In the genomic region with DNA sequence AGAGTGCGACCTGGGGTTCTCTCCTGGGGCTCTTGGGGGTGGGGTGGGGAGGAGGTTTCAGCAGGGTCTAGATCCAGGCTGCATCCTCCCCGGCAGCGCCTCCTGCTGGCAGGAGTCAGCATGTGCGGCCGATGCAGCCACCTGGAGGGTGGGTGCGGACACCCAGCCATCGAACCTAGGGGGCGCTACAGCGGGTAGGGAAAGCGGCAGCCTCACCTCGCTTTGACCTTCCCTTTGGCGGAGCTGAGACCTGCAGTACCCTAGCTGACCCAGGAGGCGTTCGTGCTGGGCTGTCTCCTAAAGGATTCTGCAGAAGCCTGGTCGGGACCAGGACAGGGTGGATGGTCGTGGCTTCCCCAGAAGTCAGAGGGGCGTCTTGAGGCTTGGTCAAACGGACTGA, we compare ENCODE assay signal across 8 mouse cellular contexts. TPM values are rescaled to one million over a fixed set of nuclear protein-coding genes. Genes with fewer than 3 reads are reported as not detected.
A peak's percentile ranks its signal among the peaks of the same experiment; 100 is the strongest.
DNase-seq lines count a peak whose midpoint lies in the region; ATAC-seq and TF ChIP-seq lines count a peak whose summit lies in the region.

No protein-coding gene starts in this region.

- peak overlapping the region; percentile 88 for H3K4me2 ChIP-seq in forebrain, embryonic 13.5 days
- H3K4me2 ChIP-seq in hindbrain, embryonic 13.5 days, result peak overlapping the region; percentile 86
- peak overlapping the region; percentile 99 for H3K4me2 ChIP-seq in limb, embryonic 14.5 days (replicated peaks; ENCODE audit: low read depth, low read length, severe bottlenecking)
- H3K4me2 ChIP-seq in midbrain, embryonic 15.5 days, result peak overlapping the region; percentile 80
- peak overlapping the region; percentile 94 for H3K4me2 ChIP-seq in stomach, embryonic 15.5 days

- peak; percentile 86 to 88 for DNase-seq in layer of hippocampus, postnatal 10 days (ENCODE audit: low spot score in 2 of 2)
- no peak for DNase-seq in layer of hippocampus, adult 9-10 months (ENCODE audit: low spot score)
- peak; percentile 65 for DNase-seq in c-Kit-positive CD71-positive TER-119-negative erythroid progenitor cells, embryonic 14.5 days (ENCODE audit: low read depth)
- DNase-seq in limb, embryonic 14.5 days (ENCODE audit: low spot score), result peak; percentile 63

- peaks cover 63% of the 10 kb centered on the region for H3K4me1 ChIP-seq in forebrain, embryonic 13.5 days
- H3K4me1 ChIP-seq in hindbrain, embryonic 13.5 days (replicated peaks), result peaks cover 72% of the 10 kb centered on the region
- H3K4me1 ChIP-seq in limb, embryonic 14.5 days (ENCODE audit: control insufficient read depth, insufficient read depth, low read length), result peaks cover 41% of the 10 kb centered on the region
- peaks cover 58% of the 10 kb centered on the region for H3K4me1 ChIP-seq in midbrain, embryonic 15.5 days
- H3K4me1 ChIP-seq in stomach, embryonic 15.5 days, result peaks cover 61% of the 10 kb centered on the region

- H3K27me3 ChIP-seq in forebrain, embryonic 13.5 days, result peaks cover 50% of the 10 kb centered on the region
- H3K27me3 ChIP-seq in hindbrain, embryonic 13.5 days, result peaks cover 25% of the 10 kb centered on the region; the same call in 1 of the 2 replicates
- H3K27me3 ChIP-seq in limb, embryonic 14.5 days (ENCODE audit: control insufficient read depth, insufficient read depth, low read length), result peaks cover 7% of the 10 kb centered on the region
- H3K27me3 ChIP-seq in midbrain, embryonic 15.5 days (replicated peaks), result 0 out of 2 replicates have a peak, but pooled peaks cover 3% of the 10 kb centered on the region
- H3K27me3 ChIP-seq in stomach, embryonic 15.5 days (replicated peaks), result peaks cover 22% of the 10 kb centered on the region

- no peak overlapping the region for H3K27ac ChIP-seq in forebrain, embryonic 13.5 days
- peak overlapping the region; percentile 99 for H3K27ac ChIP-seq in hindbrain, embryonic 13.5 days
- H3K27ac ChIP-seq in limb, embryonic 14.5 days (replicated peaks; ENCODE audit: low read depth, low read length), result peak overlapping the region; percentile 48; the same call in 1 of the 2 replicates
- H3K27ac ChIP-seq in midbrain, embryonic 15.5 days, result peak overlapping the region; percentile 99
- peak overlapping the region; percentile 64 for H3K27ac ChIP-seq in stomach, embryonic 15.5 days

- peak overlapping the region; percentile 92 for H3K9ac ChIP-seq in forebrain, embryonic 13.5 days
- H3K9ac ChIP-seq in hindbrain, embryonic 13.5 days, result peak overlapping the region; percentile 95
- H3K9ac ChIP-seq in limb, embryonic 14.5 days (ENCODE audit: low read depth, low read length, severe bottlenecking), result peak overlapping the region; percentile 55; the same call in 1 of the 2 replicates
- H3K9ac ChIP-seq in midbrain, embryonic 15.5 days, result peak overlapping the region; percentile 95; the same call in 1 of the 2 replicates
- H3K9ac ChIP-seq in stomach, embryonic 15.5 days, result no peak overlapping the region

- H3K9me3 ChIP-seq in forebrain, embryonic 13.5 days (replicated peaks), result no peaks in the 10 kb centered on the region
- H3K9me3 ChIP-seq in hindbrain, embryonic 13.5 days, result no peaks in the 10 kb centered on the region
- no peaks in the 10 kb centered on the region for H3K9me3 ChIP-seq in limb, embryonic 14.5 days (ENCODE audit: control insufficient read depth, low read length)
- no peaks in the 10 kb centered on the region for H3K9me3 ChIP-seq in midbrain, embryonic 15.5 days
- no peaks in the 10 kb centered on the region for H3K9me3 ChIP-seq in stomach, embryonic 15.5 days

- peak; percentile 2; the same call in 1 of the 2 replicates for ATAC-seq in forebrain, embryonic 13.5 days
- ATAC-seq in hindbrain, embryonic 13.5 days (ENCODE audit: low FRiP score), result peak; percentile 6
- peak; percentile 4; the same call in 1 of the 2 replicates for ATAC-seq in limb, embryonic 14.5 days (ENCODE audit: low FRiP score, low read depth)
- ATAC-seq in midbrain, embryonic 15.5 days (replicated peaks), result peak; percentile 9; the same call in 1 of the 2 replicates
- no peak; the same call in 1 of the 2 replicates for ATAC-seq in stomach, embryonic 15.5 days (ENCODE audit: insufficient read depth, low FRiP score, low read depth)

- WGBS in forebrain, embryonic 13.5 days, result 0% methylated on average over 18 of the region's 18 CpGs
- WGBS in hindbrain, embryonic 13.5 days, result 1% methylated on average over 18 of the region's 18 CpGs
- WGBS in limb, embryonic 14.5 days, result 5% methylated on average over 11 of the region's 18 CpGs
- 0% methylated on average over 18 of the region's 18 CpGs for WGBS in midbrain, embryonic 15.5 days
- 2% methylated on average over 18 of the region's 18 CpGs for WGBS in stomach, embryonic 15.5 days

- TF ChIP-seq POLR2A in limb, embryonic 14.5 days (IDR thresholded peaks at IDR 0.05; ENCODE audit: borderline replicate concordance, extremely low read depth, insufficient read depth, insufficient read length), result no peak

- H3K36me3 ChIP-seq in forebrain, embryonic 13.5 days (ENCODE audit: poor library complexity, severe bottlenecking), result no peaks in the 10 kb centered on the region; the same call in 1 of the 2 replicates
- no peaks in the 10 kb centered on the region for H3K36me3 ChIP-seq in hindbrain, embryonic 13.5 days
- H3K36me3 ChIP-seq in limb, embryonic 14.5 days (ENCODE audit: control insufficient read depth, insufficient read depth, low read length), result no peaks in the 10 kb centered on the region
- no peaks in the 10 kb centered on the region for H3K36me3 ChIP-seq in midbrain, embryonic 15.5 days (replicated peaks)
- H3K36me3 ChIP-seq in stomach, embryonic 15.5 days, result no peaks in the 10 kb centered on the region

- peak overlapping the region; percentile 72 for H3K4me3 ChIP-seq in forebrain, embryonic 13.5 days
- peak overlapping the region; percentile 76 for H3K4me3 ChIP-seq in hindbrain, embryonic 13.5 days
- H3K4me3 ChIP-seq in limb, embryonic 14.5 days (replicated peaks; ENCODE audit: low read length), result peak overlapping the region; percentile 84
- H3K4me3 ChIP-seq in midbrain, embryonic 15.5 days, result peak overlapping the region; percentile 95
- peak overlapping the region; percentile 89 for H3K4me3 ChIP-seq in stomach, embryonic 15.5 days (replicated peaks)

RNA-seq across cellular contexts. Expression of a gene that starts 0.9 kb away (rescaled TPM):
- total RNA-seq in layer of hippocampus, postnatal 10 days (2021), result 100 to 1,000 TPM; 139 to 147 TPM
- polyA plus RNA-seq in forebrain, embryonic 13.5 days (2015; fragmentation: Nextera tagmentation; extraction: Ambion mirVana), result 82.1 and 94.8 TPM in 2 replicates
- polyA plus RNA-seq in hindbrain, embryonic 13.5 days (2015; fragmentation: Nextera tagmentation; extraction: Ambion mirVana), result 124 and 135 TPM in 2 replicates
- 75.2 and 105 TPM in 2 replicates for polyA plus RNA-seq in limb, embryonic 14.5 days (2012; rRNA removed)
- polyA plus RNA-seq in limb, embryonic 14.5 days (2014; fragmentation: Nextera tagmentation; extraction: Ambion mirVana), result 33.9 and 40.8 TPM in 2 replicates
- 199 and 201 TPM in 2 replicates for polyA plus RNA-seq in midbrain, embryonic 15.5 days (2015; fragmentation: Nextera tagmentation; extraction: Ambion mirVana)
- 29.0 and 32.2 TPM in 2 replicates for polyA plus RNA-seq in stomach, embryonic 15.5 days (2015; fragmentation: Nextera tagmentation; extraction: Ambion mirVana)

RNA-seq across cellular contexts. Expression of a gene that starts 21.6 kb away (rescaled TPM):
- total RNA-seq in layer of hippocampus, postnatal 10 days (2021), result 10 to 100 TPM; 41.4 to 44.6 TPM
- polyA plus RNA-seq in forebrain, embryonic 13.5 days (2015; fragmentation: Nextera tagmentation; extraction: Ambion mirVana), result 8.9 and 10.3 TPM in 2 replicates
- polyA plus RNA-seq in hindbrain, embryonic 13.5 days (2015; fragmentation: Nextera tagmentation; extraction: Ambion mirVana), result 10.1 and 11.7 TPM in 2 replicates
- 74.0 and 82.0 TPM in 2 replicates for polyA plus RNA-seq in limb, embryonic 14.5 days (2012; rRNA removed)
- polyA plus RNA-seq in limb, embryonic 14.5 days (2014; fragmentation: Nextera tagmentation; extraction: Ambion mirVana), result 14.3 and 16.2 TPM in 2 replicates
- 14.0 and 15.2 TPM in 2 replicates for polyA plus RNA-seq in midbrain, embryonic 15.5 days (2015; fragmentation: Nextera tagmentation; extraction: Ambion mirVana)
- polyA plus RNA-seq in stomach, embryonic 15.5 days (2015; fragmentation: Nextera tagmentation; extraction: Ambion mirVana), result 21.9 and 22.5 TPM in 2 replicates

RNA-seq across cellular contexts. Expression of a gene that starts 31.2 kb away (rescaled TPM):
- 10 to 100 TPM; 78.3 to 81.4 TPM for total RNA-seq in layer of hippocampus, postnatal 10 days (2021)
- polyA plus RNA-seq in forebrain, embryonic 13.5 days (2015; fragmentation: Nextera tagmentation; extraction: Ambion mirVana), result 32.5 and 33.3 TPM in 2 replicates
- polyA plus RNA-seq in hindbrain, embryonic 13.5 days (2015; fragmentation: Nextera tagmentation; extraction: Ambion mirVana), result 27.5 and 28.0 TPM in 2 replicates
- 47.0 and 54.0 TPM in 2 replicates for polyA plus RNA-seq in limb, embryonic 14.5 days (2012; rRNA removed)
- polyA plus RNA-seq in limb, embryonic 14.5 days (2014; fragmentation: Nextera tagmentation; extraction: Ambion mirVana), result 22.6 and 26.5 TPM in 2 replicates
- 22.0 and 26.4 TPM in 2 replicates for polyA plus RNA-seq in midbrain, embryonic 15.5 days (2015; fragmentation: Nextera tagmentation; extraction: Ambion mirVana)
- 22.9 and 26.8 TPM in 2 replicates for polyA plus RNA-seq in stomach, embryonic 15.5 days (2015; fragmentation: Nextera tagmentation; extraction: Ambion mirVana)

RNA-seq across cellular contexts. Expression of a gene that starts 45.8 kb away (rescaled TPM):
- 10 to 100 TPM; 31.2 to 34.3 TPM for total RNA-seq in layer of hippocampus, postnatal 10 days (2021)
- 6.3 and 7.0 TPM in 2 replicates for polyA plus RNA-seq in forebrain, embryonic 13.5 days (2015; fragmentation: Nextera tagmentation; extraction: Ambion mirVana)
- 7.3 and 7.4 TPM in 2 replicates for polyA plus RNA-seq in hindbrain, embryonic 13.5 days (2015; fragmentation: Nextera tagmentation; extraction: Ambion mirVana)
- polyA plus RNA-seq in limb, embryonic 14.5 days (2012; rRNA removed), result 1.1 and 1.5 TPM in 2 replicates
- polyA plus RNA-seq in limb, embryonic 14.5 days (2014; fragmentation: Nextera tagmentation; extraction: Ambion mirVana), result 0.35 and 0.45 TPM in 2 replicates
- 13.2 and 13.9 TPM in 2 replicates for polyA plus RNA-seq in midbrain, embryonic 15.5 days (2015; fragmentation: Nextera tagmentation; extraction: Ambion mirVana)
- 1.3 and 1.4 TPM in 2 replicates for polyA plus RNA-seq in stomach, embryonic 15.5 days (2015; fragmentation: Nextera tagmentation; extraction: Ambion mirVana)
